Mouse (Mus musculus): ENCODE measurements around the gene Tmprss2.

- no peak for TF ChIP-seq POLR2A (IDR thresholded peaks at IDR 0.05; ENCODE audit: insufficient read depth, low read length)
- TF ChIP-seq CTCF (IDR thresholded peaks at IDR 0.05; ENCODE audit: low read depth, low read length), result no peak
- no peak for TF ChIP-seq EP300 (IDR thresholded peaks at IDR 0.05; ENCODE audit: insufficient read depth, low read depth, low read length)
Observed at GRCm38 (mm10) chr16:97536859-97537258, 74.1 kb downstream of the Tmprss2 start.

All from ES-Bruce4 (cell line).